Mouse (Mus musculus) Muller cell, postnatal 12 days (primary cell): ENCODE data around the gene Morc2a.
A peak's percentile ranks its signal among the peaks of the same experiment; 100 is the strongest.

Source experiments
- DNase-seq: peaks from one replicate; pipeline ENCODE4 v3.0.0-alpha.2; 2015; ENCODE audit errors: inconsistent ontology term

The Morc2a gene

GRCm38 (mm10) chr11:3684232-3684631, 35.2 kb downstream of the Morc2a start:
- no peak for DNase-seq

GRCm38 (mm10) chr11:3684723-3685430, 35.9 kb downstream of the Morc2a start:
- DNase-seq, result no peak

GRCm38 (mm10) chr11:3685431-3685830, 36.4 kb downstream of the Morc2a start:
- no peak for DNase-seq

GRCm38 (mm10) chr11:3686318-3686717, 37.3 kb downstream of the Morc2a start:
- no peak for DNase-seq

GRCm38 (mm10) chr11:3686885-3687284, 37.9 kb downstream of the Morc2a start:
- DNase-seq, result no peak

GRCm38 (mm10) chr11:3691746-3692145, 42.8 kb downstream of the Morc2a start:
- DNase-seq, result no peak

GRCm38 (mm10) chr11:3696086-3696616, 47.2 kb downstream of the Morc2a start:
- no peak for DNase-seq

GRCm38 (mm10) chr11:3697441-3697840, 48.5 kb downstream of the Morc2a start:
- no peak for DNase-seq

GRCm38 (mm10) chr11:3703089-3703992, 54.4 kb downstream of the Morc2a start:
- DNase-seq, result no peak

- no peak for DNase-seq
Measured at GRCm38 (mm10) chr11:3704404-3704803, 55.4 kb downstream of the Morc2a start.

- no peak for DNase-seq
Measured at GRCm38 (mm10) chr11:3707057-3707456, 58.1 kb downstream of the Morc2a start.

GRCm38 (mm10) chr11:3710203-3710602, 61.2 kb downstream of the Morc2a start:
- DNase-seq, result no peak

- peak; percentile 41 for DNase-seq
Measured at GRCm38 (mm10) chr11:3714486-3714885, 65.5 kb downstream of the Morc2a start.

- DNase-seq, result no peak
Measured at GRCm38 (mm10) chr11:3716662-3717061, 67.7 kb downstream of the Morc2a start.

GRCm38 (mm10) chr11:3722036-3722435, 73.0 kb downstream of the Morc2a start:
- no peak for DNase-seq

- no peak for DNase-seq
Measured at GRCm38 (mm10) chr11:3722861-3723260, 73.9 kb downstream of the Morc2a start.

- no peak for DNase-seq
Measured at GRCm38 (mm10) chr11:3723910-3724309, 74.9 kb downstream of the Morc2a start.

- no peak for DNase-seq
Measured at GRCm38 (mm10) chr11:3724726-3725125, 75.7 kb downstream of the Morc2a start.

GRCm38 (mm10) chr11:3725331-3726054, 76.5 kb downstream of the Morc2a start:
- no peak for DNase-seq

GRCm38 (mm10) chr11:3727438-3728105, 78.6 kb downstream of the Morc2a start:
- DNase-seq, result no peak

GRCm38 (mm10) chr11:3731469-3731868, 82.5 kb downstream of the Morc2a start:
- no peak for DNase-seq
